Mouse (Mus musculus): ENCODE data around the gene Psmd14. TPM values are rescaled to one million over a fixed set of nuclear protein-coding genes. Genes with fewer than 3 reads are reported as not detected.
A peak's percentile ranks its signal among the peaks of the same experiment; 100 is the strongest.

The Psmd14 gene
- 115 and 120 TPM in 2 replicates for polyA plus RNA-seq (2015; fragmentation: Nextera tagmentation; extraction: Ambion mirVana)

- H3K9ac ChIP-seq (ENCODE audit: low read depth, low read length): peak within 1 kb of the TSS; percentile 94
- H3K36me3 ChIP-seq (ENCODE audit: control insufficient read depth, insufficient read depth): no peaks in the 10 kb centered on the region
- ATAC-seq: peak; percentile 97
- peak within 1 kb of the TSS; percentile 78 for H3K4me2 ChIP-seq (replicated peaks; ENCODE audit: low read depth)
- H3K27ac ChIP-seq (ENCODE audit: low read depth, low read length): peak within 1 kb of the TSS; percentile 91
- 0 out of 2 replicates have a peak, but pooled peaks cover 2% of the 10 kb centered on the region for H3K4me1 ChIP-seq (replicated peaks; ENCODE audit: control insufficient read depth, insufficient read depth, low read length)
- 5% methylated on average over 46 of the region's 52 CpGs for WGBS
- no peaks in the 10 kb centered on the region for H3K9me3 ChIP-seq (ENCODE audit: control insufficient read depth)
- H3K27me3 ChIP-seq (replicated peaks; ENCODE audit: control insufficient read depth, insufficient read depth, low read length): no peaks in the 10 kb centered on the region
- peak within 1 kb of the TSS; percentile 95 for H3K4me3 ChIP-seq (ENCODE audit: low read depth, low read length)
- no peak for TF ChIP-seq CTCF (IDR thresholded peaks at IDR 0.05; ENCODE audit: low read depth)
These were observed at the start of gene Psmd14 for GRCm38 (mm10) chr2:61711108-61712040. TSS of gene Psmd14 (plus strand) at chr2:61711694.

GRCm38 (mm10) chr2:61662833-61663232 lies 48.7 kb upstream of the Psmd14 start:
- TF ChIP-seq CTCF (IDR thresholded peaks at IDR 0.05; ENCODE audit: low read depth): no peak
- no peaks in the 10 kb centered on the region for H3K27me3 ChIP-seq (replicated peaks; ENCODE audit: control insufficient read depth, insufficient read depth, low read length)
- H3K4me2 ChIP-seq (replicated peaks; ENCODE audit: low read depth): no peak overlapping the region
- H3K9me3 ChIP-seq (ENCODE audit: control insufficient read depth): no peaks in the 10 kb centered on the region
- H3K27ac ChIP-seq (ENCODE audit: low read depth, low read length): no peak overlapping the region
- no peak overlapping the region for H3K4me3 ChIP-seq (ENCODE audit: low read depth, low read length)
- no peaks in the 10 kb centered on the region for H3K36me3 ChIP-seq (ENCODE audit: control insufficient read depth, insufficient read depth)
- 69% methylated on average over 10 of the region's 10 CpGs for WGBS
- no peaks in the 10 kb centered on the region for H3K4me1 ChIP-seq (replicated peaks; ENCODE audit: control insufficient read depth, insufficient read depth, low read length)
- ATAC-seq: no peak
- no peak overlapping the region for H3K9ac ChIP-seq (ENCODE audit: low read depth, low read length)

- no peak for TF ChIP-seq CTCF (IDR thresholded peaks at IDR 0.05; ENCODE audit: low read depth)
- H3K27ac ChIP-seq (ENCODE audit: low read depth, low read length): no peak overlapping the region
- H3K4me3 ChIP-seq (ENCODE audit: low read depth, low read length): no peak overlapping the region
- 62% methylated on average over 10 of the region's 10 CpGs for WGBS
- no peak for ATAC-seq
- no peaks in the 10 kb centered on the region for H3K4me1 ChIP-seq (replicated peaks; ENCODE audit: control insufficient read depth, insufficient read depth, low read length)
- no peaks in the 10 kb centered on the region for H3K36me3 ChIP-seq (ENCODE audit: control insufficient read depth, insufficient read depth)
- H3K9me3 ChIP-seq (ENCODE audit: control insufficient read depth): no peaks in the 10 kb centered on the region
- H3K4me2 ChIP-seq (replicated peaks; ENCODE audit: low read depth): no peak overlapping the region
- no peak overlapping the region for H3K9ac ChIP-seq (ENCODE audit: low read depth, low read length)
- no peaks in the 10 kb centered on the region for H3K27me3 ChIP-seq (replicated peaks; ENCODE audit: control insufficient read depth, insufficient read depth, low read length)
These were observed 47.8 kb upstream of the Psmd14 start for GRCm38 (mm10) chr2:61663573-61664241.

- Histone ChIP-seq H3K4me1 (replicated peaks; ENCODE audit: control insufficient read depth, insufficient read depth, low read length) (no peaks in the 10 kb centered on the region), H3K4me3 (ENCODE audit: low read depth, low read length) (no peak overlapping the region), H3K27ac (ENCODE audit: low read depth, low read length) (no peak overlapping the region), H3K9ac (ENCODE audit: low read depth, low read length) (no peak overlapping the region), H3K9me3 (ENCODE audit: control insufficient read depth) (no peaks in the 10 kb centered on the region), H3K4me2 (replicated peaks; ENCODE audit: low read depth) (no peak overlapping the region), H3K36me3 (ENCODE audit: control insufficient read depth, insufficient read depth) (no peaks in the 10 kb centered on the region), H3K27me3 (replicated peaks; ENCODE audit: control insufficient read depth, insufficient read depth, low read length) (no peaks in the 10 kb centered on the region)
- TF ChIP-seq CTCF (IDR thresholded peaks at IDR 0.05; ENCODE audit: low read depth): no peak
- 84% methylated on average over 7 of the region's 7 CpGs for WGBS
- ATAC-seq: no peak
These were observed 44.1 kb upstream of the Psmd14 start for GRCm38 (mm10) chr2:61667420-61667819.

- Histone ChIP-seq H3K27ac (ENCODE audit: low read depth, low read length) (no peak overlapping the region), H3K4me1 (replicated peaks; ENCODE audit: control insufficient read depth, insufficient read depth, low read length) (no peaks in the 10 kb centered on the region), H3K4me2 (replicated peaks; ENCODE audit: low read depth) (no peak overlapping the region), H3K4me3 (ENCODE audit: low read depth, low read length) (no peak overlapping the region), H3K36me3 (ENCODE audit: control insufficient read depth, insufficient read depth) (no peaks in the 10 kb centered on the region), H3K27me3 (replicated peaks; ENCODE audit: control insufficient read depth, insufficient read depth, low read length) (no peaks in the 10 kb centered on the region), H3K9me3 (ENCODE audit: control insufficient read depth) (no peaks in the 10 kb centered on the region), H3K9ac (ENCODE audit: low read depth, low read length) (no peak overlapping the region)
- ATAC-seq: no peak
- peak; percentile 79 for TF ChIP-seq CTCF (IDR thresholded peaks at IDR 0.05; ENCODE audit: low read depth)
- 29% methylated on average over 4 of the region's 4 CpGs for WGBS
These were observed 43.2 kb upstream of the Psmd14 start for GRCm38 (mm10) chr2:61668260-61668659.

- WGBS: 90% methylated on average over 3 of the region's 3 CpGs
- Histone ChIP-seq H3K27ac (ENCODE audit: low read depth, low read length) (no peak overlapping the region), H3K9ac (ENCODE audit: low read depth, low read length) (no peak overlapping the region), H3K4me2 (replicated peaks; ENCODE audit: low read depth) (no peak overlapping the region), H3K9me3 (ENCODE audit: control insufficient read depth) (no peaks in the 10 kb centered on the region), H3K4me3 (ENCODE audit: low read depth, low read length) (no peak overlapping the region), H3K27me3 (replicated peaks; ENCODE audit: control insufficient read depth, insufficient read depth, low read length) (no peaks in the 10 kb centered on the region), H3K36me3 (ENCODE audit: control insufficient read depth, insufficient read depth) (no peaks in the 10 kb centered on the region), H3K4me1 (replicated peaks; ENCODE audit: control insufficient read depth, insufficient read depth, low read length) (no peaks in the 10 kb centered on the region)
- ATAC-seq: no peak
- no peak for TF ChIP-seq CTCF (IDR thresholded peaks at IDR 0.05; ENCODE audit: low read depth)
These were observed 36.9 kb upstream of the Psmd14 start for GRCm38 (mm10) chr2:61674555-61674954.
